Mouse (Mus musculus): Measurements from ENCODE around the gene Syt11.

GRCm38 (mm10) chr3:88719098-88719497, 55.9 kb downstream of the Syt11 start:
- TF ChIP-seq POLR2A (IDR thresholded peaks at IDR 0.05; ENCODE audit: control insufficient read depth, low read depth, low read length) (no peak), CTCF (IDR thresholded peaks at IDR 0.05; ENCODE audit: control insufficient read depth, insufficient read depth, insufficient replicate concordance, low read depth, low read length) (no peak)

All from testis, adult 2 months (tissue).